Mouse (Mus musculus): ENCODE data around the gene Gpam.

DNA sequence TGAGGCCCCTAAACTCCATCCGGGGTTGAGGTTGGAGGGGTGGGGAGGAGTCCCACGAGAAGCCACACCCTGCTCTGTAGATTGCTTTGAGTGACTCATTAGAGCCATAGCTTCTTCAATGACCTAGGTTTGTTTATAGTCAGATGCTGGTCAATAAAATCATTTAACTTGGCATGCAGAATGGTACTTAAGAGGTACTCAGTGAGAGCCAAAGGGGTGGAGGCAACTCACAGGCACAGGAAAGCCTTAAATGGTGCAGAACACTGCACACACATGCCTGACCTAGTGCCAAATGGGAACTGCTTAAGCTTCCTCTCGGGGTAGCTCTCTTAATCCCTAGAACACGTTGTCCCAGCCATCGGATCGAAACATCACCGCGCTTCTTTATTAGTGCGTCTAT lies 7.5 kb upstream of the Gpam start:
- TF ChIP-seq GATA1 (IDR thresholded peaks at IDR 0.05; ENCODE audit: borderline replicate concordance, low read length) (no peak), FLI1 (IDR thresholded peaks at IDR 0.05; ENCODE audit: low read length) (no peak)

Data from megakaryocyte, embryonic 14.5 days (primary cell).